Mouse (Mus musculus) forebrain, embryonic 10.5 days (tissue): ENCODE measurements around the gene Vmn2r82. TPM values are rescaled to one million over a fixed set of nuclear protein-coding genes. Genes with fewer than 3 reads are reported as not detected.
"Not testable (repeated sequence)": the region's sequence is repeated elsewhere in the genome, so short reads cannot be mapped to it uniquely, and the experiment has no call there.

ENCODE experiments used
- DNase-seq: peaks from one replicate; pipeline ENCODE4 v3.0.0-alpha.2; 2017; ENCODE audit warnings: low spot score; ENCODE audit errors: extremely low spot score
- H3K27ac ChIP-seq: fragments of 300-500 bp; sonication (generic); 2 replicates; pipeline ENCODE4 v1.5.1; 2016; ENCODE audit warnings: mild to moderate bottlenecking
- H3K27me3 ChIP-seq: fragments of 300-500 bp; sonication (generic); 2 replicates; pipeline ENCODE4 v1.6.1; 2016; ENCODE audit warnings: mild to moderate bottlenecking; ENCODE audit not compliant: poor library complexity, severe bottlenecking
- H3K36me3 ChIP-seq: fragments of 300-500 bp; sonication (generic); replicated peaks from 2 replicates; pipeline ENCODE4 v1.6.1; 2016; ENCODE audit warnings: mild to moderate bottlenecking, moderate library complexity
- H3K4me1 ChIP-seq: fragments of 300-500 bp; sonication (generic); 2 replicates; pipeline ENCODE4 v1.6.1; 2016
- H3K4me3 ChIP-seq: fragments of 300-500 bp; sonication (generic); 2 replicates; pipeline ENCODE4 v1.5.1; 2016; ENCODE audit warnings: mild to moderate bottlenecking, moderate library complexity
- H3K9me3 ChIP-seq: fragments of 300-500 bp; sonication (generic); 2 replicates; pipeline ENCODE4 v1.6.1; 2016; ENCODE audit warnings: mild to moderate bottlenecking, moderate library complexity
- WGBS: fragments of 180-500 bp; shearing (Covaris S2); methylation state at CpG from one replicate; pipeline ENCODE4 v1.1.7; 2016; 5-methylcytosine and 5-hydroxymethylcytosine counted together
- polyA plus RNA-seq: library from polyadenylated mRNA; unstranded; fragments of >200 nt; fragmentation: Nextera tagmentation; extraction: Ambion mirVana; gene quantifications from 2 replicates; pipeline ENCODE4 v1.2.1, GENCODE M21; 2016

Gene Vmn2r82
- not detected in 2 replicates for polyA plus RNA-seq

GRCm38 (mm10) chr10:79356220-79356619, at the start of gene Vmn2r82:
Gene Vmn2r82 (plus strand): TSS chr10:79356520.
- WGBS, result 84% methylated on average over 4 of the region's 4 CpGs
- H3K27ac ChIP-seq, DNase-seq: not testable (repeated sequence)

GRCm38 (mm10) chr10:79322033-79322736, 34.1 kb upstream of the Vmn2r82 start:
- not testable (repeated sequence) for H3K27me3 ChIP-seq, H3K36me3 ChIP-seq, H3K9me3 ChIP-seq, H3K4me1 ChIP-seq
- Histone ChIP-seq H3K27ac (peak overlapping the region; percentile 83), H3K4me3 (peak overlapping the region; percentile 48)
- peak; percentile 24 for DNase-seq
- WGBS, result 5% methylated on average over 16 of the region's 16 CpGs

More at GRCm38 (mm10) chr10:79356220-79356619, at the start of gene Vmn2r82:
- H3K9me3 ChIP-seq, H3K36me3 ChIP-seq, H3K27me3 ChIP-seq, H3K4me3 ChIP-seq, H3K4me1 ChIP-seq: not testable (repeated sequence)

- no peak overlapping the region for H3K4me3 ChIP-seq
- no peaks in the 10 kb centered on the region for H3K36me3 ChIP-seq
- no peaks in the 10 kb centered on the region for H3K9me3 ChIP-seq
- no peaks in the 10 kb centered on the region for H3K4me1 ChIP-seq
- no peak for DNase-seq
- H3K27ac ChIP-seq, result no peak overlapping the region
- no peaks in the 10 kb centered on the region for H3K27me3 ChIP-seq
These were observed 33.6 kb upstream of the Vmn2r82 start for GRCm38 (mm10) chr10:79322737-79323086.

- H3K27me3 ChIP-seq, DNase-seq, H3K9me3 ChIP-seq, H3K27ac ChIP-seq, H3K4me3 ChIP-seq, H3K36me3 ChIP-seq, H3K4me1 ChIP-seq: not testable (repeated sequence)
- 81% methylated on average over 8 of the region's 8 CpGs for WGBS
These were observed 43.8 kb downstream of the Vmn2r82 start for GRCm38 (mm10) chr10:79399946-79400700.

- H3K4me3 ChIP-seq, result no peak overlapping the region
- no peak for DNase-seq
- no peak overlapping the region for H3K27ac ChIP-seq
- H3K9me3 ChIP-seq, result peaks cover 17% of the 10 kb centered on the region; the same call in 1 of the 2 replicates
- H3K27me3 ChIP-seq, result no peaks in the 10 kb centered on the region
- 94% methylated on average over 24 of the region's 24 CpGs for WGBS
- H3K36me3 ChIP-seq, result no peaks in the 10 kb centered on the region
- no peaks in the 10 kb centered on the region for H3K4me1 ChIP-seq
These were observed 60.9 kb downstream of the Vmn2r82 start for GRCm38 (mm10) chr10:79417142-79417771.

- H3K27ac ChIP-seq, H3K4me1 ChIP-seq, H3K4me3 ChIP-seq, H3K27me3 ChIP-seq, DNase-seq, H3K36me3 ChIP-seq: not testable (repeated sequence)
- H3K9me3 ChIP-seq, result peaks cover 17% of the 10 kb centered on the region; the same call in 1 of the 2 replicates
- 88% methylated on average over 6 of the region's 6 CpGs for WGBS
These were observed 61.5 kb downstream of the Vmn2r82 start for GRCm38 (mm10) chr10:79417772-79418170.

- H3K27ac ChIP-seq, H3K4me1 ChIP-seq: not testable (repeated sequence)
- 90% methylated on average over 23 of the region's 23 CpGs for WGBS
These were observed 79.0 kb downstream of the Vmn2r82 start for GRCm38 (mm10) chr10:79435141-79435820.

More at GRCm38 (mm10) chr10:79435141-79435820, 79.0 kb downstream of the Vmn2r82 start:
- not testable (repeated sequence) for DNase-seq, H3K36me3 ChIP-seq, H3K4me3 ChIP-seq, H3K27me3 ChIP-seq, H3K9me3 ChIP-seq

Other genes with a start within 250 kb of the Vmn2r82 start
- gene Vmn2r80, start 207.8 kb upstream of the Vmn2r82 start, polyA plus RNA-seq, result not detected in 2 replicates
- not detected in 2 replicates for gene Vmn2r81, start 108.8 kb upstream of the Vmn2r82 start, polyA plus RNA-seq
- gene Vmn2r83, start 112.2 kb downstream of the Vmn2r82 start, polyA plus RNA-seq, result not detected in 2 replicates
- gene Plpp2, start 177.3 kb downstream of the Vmn2r82 start, polyA plus RNA-seq, result 26.0 and 28.8 TPM in 2 replicates
- 65.0 and 73.5 TPM in 2 replicates for gene Mier2, start 198.7 kb downstream of the Vmn2r82 start, polyA plus RNA-seq
- gene Theg, start 230.8 kb downstream of the Vmn2r82 start, polyA plus RNA-seq, result not detected in 2 replicates